Mouse (Mus musculus) urinary bladder, adult 2 months (tissue): ENCODE data around the gene Csf1. TPM values are rescaled to one million over a fixed set of nuclear protein-coding genes. Genes with fewer than 3 reads are reported as not detected.

Source experiments
- DNase-seq: peaks from one replicate; pipeline ENCODE4 v3.0.0; 2022; ENCODE audit warnings: low spot score
- polyA plus RNA-seq: library from polyadenylated mRNA; depleted of rRNA; stranded (reverse); fragments of >200 nt; gene quantifications from 2 replicates; pipeline ENCODE4 v1.2.3, GENCODE M21; 2012; rRNA removed

Csf1 gene
- polyA plus RNA-seq, 1 experiment, result 33.2 TPM

DNA sequence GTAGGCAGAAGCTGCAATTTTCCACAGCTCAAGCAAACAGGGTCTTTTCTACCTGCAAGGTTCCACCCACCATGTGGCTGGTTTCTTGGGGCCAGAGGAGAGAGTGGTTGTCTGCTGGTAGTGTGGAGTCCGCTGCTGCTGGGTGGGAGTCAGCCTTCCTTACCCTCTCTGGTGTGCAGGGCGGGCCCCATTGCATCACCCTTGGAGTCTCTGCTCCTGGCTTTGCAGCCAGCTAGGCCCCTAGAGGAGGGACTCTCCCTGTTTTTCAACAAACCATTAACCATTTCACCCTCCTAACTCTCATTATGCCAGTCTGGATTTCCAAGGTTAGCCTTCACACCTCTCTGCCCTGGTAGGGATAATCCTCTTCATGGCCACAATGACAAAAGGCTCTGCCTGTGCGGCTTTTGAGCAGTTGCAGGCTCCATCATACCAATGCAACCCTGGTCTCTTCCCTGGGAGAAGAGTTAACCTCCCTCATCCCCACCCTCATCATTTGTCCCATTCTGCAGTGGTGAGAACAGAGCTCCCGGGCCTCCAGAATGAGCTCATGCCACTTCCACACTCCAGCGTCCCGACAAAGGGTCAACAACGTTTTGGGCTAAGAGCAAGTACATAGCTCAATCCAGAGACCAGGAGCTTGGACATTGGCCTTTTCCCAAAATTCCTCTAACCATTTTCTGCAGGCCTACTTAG, 56.4 kb downstream of the Csf1 start:
- DNase-seq, result no peak

GRCm38 (mm10) chr3:107701767-107702394, 58.4 kb downstream of the Csf1 start:
- DNase-seq, result no peak

GRCm38 (mm10) chr3:107700625-107701024, 59.6 kb downstream of the Csf1 start:
- DNase-seq, result no peak

DNA sequence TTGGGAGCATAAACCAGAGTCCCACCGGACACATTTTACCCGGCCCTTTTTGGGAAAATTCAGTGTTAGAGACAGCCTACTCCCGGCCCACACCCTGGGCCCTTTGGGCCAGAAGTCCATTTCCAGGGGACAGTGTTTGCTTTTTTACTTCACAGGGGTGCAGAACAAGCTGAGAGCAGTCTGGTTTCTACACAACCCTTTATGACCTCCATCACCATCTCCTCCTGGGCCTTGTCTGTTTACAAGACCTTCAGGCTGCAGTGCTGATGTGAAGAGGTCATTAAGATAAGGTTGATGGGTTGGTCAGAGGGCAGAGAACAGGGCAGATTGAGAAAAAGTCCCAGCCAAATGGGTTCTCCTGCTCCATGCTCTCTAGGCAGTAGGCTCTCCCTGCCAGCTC, 63.4 kb downstream of the Csf1 start:
- DNase-seq, result no peak

GRCm38 (mm10) chr3:107695948-107696881, 64.1 kb downstream of the Csf1 start, which contains the start of gene Ahcyl1:
Gene Ahcyl1 (minus strand): TSS chr3:107696560.
- DNase-seq, result peak; percentile 95

DNA sequence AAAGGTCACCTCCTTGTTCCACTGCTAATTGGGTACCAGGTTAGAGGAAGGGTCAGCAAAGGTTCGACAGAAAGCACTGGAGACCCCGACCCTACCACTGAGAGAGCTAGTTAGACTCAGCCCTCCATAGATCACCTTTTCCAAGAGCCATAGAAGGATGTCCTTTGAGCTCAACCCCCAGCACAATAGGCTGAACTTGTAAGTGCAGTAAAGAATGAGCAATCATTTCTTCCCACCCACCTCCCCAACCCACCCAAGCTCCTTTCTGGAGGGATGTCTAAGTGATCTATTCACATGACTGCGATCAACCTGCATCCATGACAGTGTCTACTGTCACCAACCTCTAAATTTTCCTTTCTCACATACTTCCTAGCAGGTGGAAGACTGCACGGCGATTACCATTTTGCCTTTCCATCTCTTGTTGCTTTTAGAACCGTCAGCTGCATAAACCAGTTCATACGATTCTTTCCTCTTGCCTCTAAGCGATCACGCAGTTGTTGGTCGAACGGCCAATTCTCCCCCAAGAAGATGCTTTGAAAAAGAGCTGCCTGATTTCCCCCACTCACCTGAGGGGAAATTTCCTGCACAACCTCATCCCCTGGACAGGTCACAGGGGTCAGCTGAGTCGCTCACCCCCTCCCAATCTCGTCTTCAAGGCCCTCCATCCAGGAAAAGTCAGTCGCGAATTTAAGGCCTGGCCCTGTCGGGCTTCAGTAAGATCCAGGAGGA, 64.9 kb downstream of the Csf1 start:
- DNase-seq, result no peak

- DNase-seq, result no peak
Measured at GRCm38 (mm10) chr3:107694256-107694900, 65.9 kb downstream of the Csf1 start.

Other genes with a start within 250 kb of the Csf1 start
- gene Slc6a17, start 242.5 kb downstream of the Csf1 start, polyA plus RNA-seq, result 15.9 and 21.1 TPM in 2 replicates
- not detected in 2 replicates for gene Ubl4b, start 205.4 kb downstream of the Csf1 start, polyA plus RNA-seq
- gene Alx3, start 165.4 kb downstream of the Csf1 start, polyA plus RNA-seq, result not detected in 2 replicates
- not detected in 2 replicates for gene Gm10961, start 129.1 kb downstream of the Csf1 start, polyA plus RNA-seq
- 33.4 and 37.7 TPM in 2 replicates for gene Strip1, start 128.8 kb downstream of the Csf1 start, polyA plus RNA-seq
- gene Ahcyl1, start 63.9 kb downstream of the Csf1 start, polyA plus RNA-seq, result 101 and 110 TPM in 2 replicates
- gene Eps8l3, start 116.8 kb upstream of the Csf1 start, polyA plus RNA-seq, result not detected in 2 replicates
- 59.8 and 62.7 TPM in 2 replicates for gene Gstm5, start 135.4 kb upstream of the Csf1 start, polyA plus RNA-seq
- 2.7 and 5.1 TPM in 2 replicates for gene Gstm7, start 171.3 kb upstream of the Csf1 start, polyA plus RNA-seq
- gene Gstm6, start 183.3 kb upstream of the Csf1 start, polyA plus RNA-seq, result 2.1 and 2.3 TPM in 2 replicates
- gene Gstm3, start 208.8 kb upstream of the Csf1 start, polyA plus RNA-seq, result 0.45 and 0.75 TPM in 2 replicates
- 148 and 153 TPM in 2 replicates for gene Gstm2, start 226.0 kb upstream of the Csf1 start, polyA plus RNA-seq